Mouse (Mus musculus) embryonic facial prominence, embryonic 14.5 days (tissue): ENCODE results near the gene Sec14l1. TPM values are rescaled to one million over a fixed set of nuclear protein-coding genes. Genes with fewer than 3 reads are reported as not detected.

Experiments used
- ATAC-seq: fragments of 200-750 bp; cut with Nextera tagmentation; 2 replicates; pipeline ENCODE4 v1.8.0; 2017; ENCODE audit warnings: low read depth, moderate number of reproducible peaks, moderate TSS enrichment
- DNase-seq: peaks from one replicate; pipeline ENCODE4 v3.0.0-alpha.2; 2015; ENCODE audit warnings: low spot score
- H3K27ac ChIP-seq: fragments of 300-500 bp; sonication (generic); replicated peaks from 2 replicates; pipeline ENCODE4 v1.5.1; 2014; ENCODE audit warnings: low read depth, mild to moderate bottlenecking, low read length, moderate library complexity
- H3K27me3 ChIP-seq: fragments of 300-500 bp; sonication (generic); replicated peaks from 2 replicates; pipeline ENCODE4 v1.6.1; 2014; ENCODE audit warnings: low read length; ENCODE audit not compliant: control insufficient read depth, insufficient read depth
- H3K36me3 ChIP-seq: fragments of 300-500 bp; sonication (generic); 2 replicates; pipeline ENCODE4 v1.6.1; 2014; ENCODE audit warnings: low read length, mixed read lengths; ENCODE audit not compliant: control insufficient read depth, insufficient read depth
- H3K4me1 ChIP-seq: fragments of 300-500 bp; sonication (generic); 2 replicates; pipeline ENCODE4 v1.6.1; 2014; ENCODE audit warnings: antibody characterized with exemption, low read length; ENCODE audit not compliant: control insufficient read depth, insufficient read depth
- H3K4me2 ChIP-seq: fragments of 300-500 bp; sonication (generic); 2 replicates; pipeline ENCODE4 v1.6.1; 2014; ENCODE audit warnings: low read depth, mild to moderate bottlenecking, low read length, moderate library complexity, mixed read lengths
- H3K4me3 ChIP-seq: fragments of 300-500 bp; sonication (generic); 2 replicates; pipeline ENCODE4 v1.5.1; 2014; ENCODE audit warnings: low read depth, mild to moderate bottlenecking, low read length
- H3K9ac ChIP-seq: fragments of 300-500 bp; sonication (generic); 2 replicates; pipeline ENCODE4 v1.6.1; 2014; ENCODE audit warnings: low read depth, mild to moderate bottlenecking, low read length, moderate library complexity, mixed read lengths
- H3K9me3 ChIP-seq: fragments of 300-500 bp; sonication (generic); 2 replicates; pipeline ENCODE4 v1.6.1; 2016; ENCODE audit warnings: low read length; ENCODE audit not compliant: control insufficient read depth
- WGBS: fragments of 180-500 bp; shearing (Covaris S2); extraction: QIAGEN DNeasy Blood & Tissue Kit; methylation state at CpG from one replicate; pipeline ENCODE4 v1.1.7; 2014; 5-methylcytosine and 5-hydroxymethylcytosine counted together
- polyA plus RNA-seq: library from polyadenylated mRNA; unstranded; fragments of >200 nt; fragmentation: Nextera tagmentation; extraction: Ambion mirVana; gene quantifications from 2 replicates; pipeline ENCODE4 v1.2.1, GENCODE M21; 2014

Gene Sec14l1
- polyA plus RNA-seq, 1 experiment from 2014 or later, result 45.4 TPM

DNA sequence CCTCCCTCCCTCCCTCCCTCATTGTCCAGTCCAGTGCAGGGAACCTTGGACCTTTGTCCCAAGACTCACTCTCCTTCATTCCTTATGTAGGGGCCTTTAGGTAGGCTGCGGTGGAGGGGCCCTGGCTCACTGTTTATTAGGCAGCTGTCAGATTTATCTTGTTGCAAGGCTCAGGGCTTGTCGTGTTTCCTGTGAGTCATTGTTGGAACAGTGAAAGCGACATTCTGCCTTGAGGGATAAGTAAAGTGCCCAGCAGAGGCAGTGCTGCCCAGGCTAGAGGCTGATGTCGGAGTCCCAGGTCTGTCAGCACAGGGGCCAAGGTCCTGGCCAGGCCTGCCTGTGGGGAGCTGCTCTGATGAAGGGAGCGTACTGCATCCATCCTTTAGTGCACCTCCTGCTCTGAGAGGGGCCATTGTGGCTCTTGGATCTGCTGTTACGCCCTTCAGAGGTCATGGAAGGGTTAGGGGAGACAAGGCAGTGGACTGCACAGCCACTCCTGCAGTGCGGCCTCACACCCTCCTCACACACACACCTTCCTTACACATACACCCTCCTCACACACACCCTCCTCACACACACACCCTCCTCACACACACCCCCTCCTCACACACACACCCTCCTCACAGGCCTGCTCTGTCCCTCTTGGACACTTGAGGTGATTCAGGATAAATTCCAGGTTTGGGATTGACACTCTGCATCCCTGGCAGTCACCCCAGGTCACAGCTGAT, 39.3 kb downstream of the Sec14l1 start:
- no peaks in the 10 kb centered on the region for H3K27me3 ChIP-seq
- ATAC-seq (no peak), DNase-seq (no peak)
- H3K9me3 ChIP-seq, result no peaks in the 10 kb centered on the region
- no peak overlapping the region for H3K4me2 ChIP-seq
- H3K9ac ChIP-seq, result no peak overlapping the region
- no peak overlapping the region for H3K27ac ChIP-seq
- no peak overlapping the region for H3K4me3 ChIP-seq
- WGBS, result 73% methylated on average over 7 of the region's 7 CpGs
- 0 out of 2 replicates have a peak, but pooled peaks cover 3% of the 10 kb centered on the region for H3K4me1 ChIP-seq
- H3K36me3 ChIP-seq, result peaks cover 87% of the 10 kb centered on the region

DNA sequence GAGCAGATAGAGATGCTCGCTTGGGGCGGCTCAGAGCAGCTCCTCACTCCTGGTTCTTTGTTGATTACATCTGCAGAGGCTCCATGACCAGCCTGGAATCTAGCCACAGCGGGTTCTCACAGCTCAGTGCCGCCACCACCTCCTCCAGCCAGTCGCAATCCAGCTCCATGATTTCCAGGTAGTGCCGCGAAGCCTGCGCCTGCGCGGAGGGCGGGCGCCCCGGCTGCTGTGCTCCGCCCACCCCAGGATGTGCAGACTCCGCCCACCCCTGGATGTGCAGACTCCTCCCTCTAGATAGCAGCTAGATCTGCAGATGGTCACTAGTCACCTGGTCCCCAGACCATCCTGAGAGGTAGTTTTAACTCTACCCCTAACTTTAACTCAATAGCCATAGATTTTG, 41.8 kb downstream of the Sec14l1 start:
- no peak for ATAC-seq
- Histone ChIP-seq H3K27me3 (no peaks in the 10 kb centered on the region), H3K36me3 (peaks cover 76% of the 10 kb centered on the region), H3K27ac (no peak overlapping the region), H3K4me2 (no peak overlapping the region), H3K4me1 (0 out of 2 replicates have a peak, but pooled peaks cover 3% of the 10 kb centered on the region), H3K4me3 (no peak overlapping the region), H3K9me3 (no peaks in the 10 kb centered on the region), H3K9ac (no peak overlapping the region)
- DNase-seq, result peak; percentile 59
- 37% methylated on average over 10 of the region's 15 CpGs for WGBS

DNA sequence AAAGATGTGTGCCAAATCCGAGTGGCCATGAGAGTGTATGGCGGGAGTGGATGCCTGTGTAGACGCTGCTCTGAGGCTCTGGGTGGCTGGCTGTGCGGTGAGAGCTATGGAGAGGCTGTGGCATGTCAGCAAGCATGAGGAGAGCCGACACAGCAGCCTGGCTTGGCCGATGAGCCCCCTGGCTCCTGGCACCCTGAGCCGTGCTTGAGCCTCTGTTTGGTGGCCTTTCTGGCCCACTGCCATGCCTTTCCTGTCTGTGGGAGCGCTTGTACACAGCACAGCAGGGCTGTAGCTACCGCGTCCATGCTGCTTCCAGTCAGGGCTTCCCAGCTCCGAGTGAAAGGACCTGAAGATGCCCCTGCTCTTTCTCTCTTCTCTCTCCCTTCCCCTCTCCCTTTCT, 43.4 kb downstream of the Sec14l1 start:
- H3K4me3 ChIP-seq, result no peak overlapping the region
- peak; percentile 6; the same call in 1 of the 2 replicates for ATAC-seq
- 0 out of 2 replicates have a peak, but pooled peaks cover 3% of the 10 kb centered on the region for H3K4me1 ChIP-seq
- no peak overlapping the region for H3K4me2 ChIP-seq
- peaks cover 68% of the 10 kb centered on the region for H3K36me3 ChIP-seq
- no peak overlapping the region for H3K9ac ChIP-seq
- no peaks in the 10 kb centered on the region for H3K27me3 ChIP-seq
- 76% methylated on average over 10 of the region's 11 CpGs for WGBS
- no peaks in the 10 kb centered on the region for H3K9me3 ChIP-seq
- no peak for DNase-seq
- H3K27ac ChIP-seq, result no peak overlapping the region

DNA sequence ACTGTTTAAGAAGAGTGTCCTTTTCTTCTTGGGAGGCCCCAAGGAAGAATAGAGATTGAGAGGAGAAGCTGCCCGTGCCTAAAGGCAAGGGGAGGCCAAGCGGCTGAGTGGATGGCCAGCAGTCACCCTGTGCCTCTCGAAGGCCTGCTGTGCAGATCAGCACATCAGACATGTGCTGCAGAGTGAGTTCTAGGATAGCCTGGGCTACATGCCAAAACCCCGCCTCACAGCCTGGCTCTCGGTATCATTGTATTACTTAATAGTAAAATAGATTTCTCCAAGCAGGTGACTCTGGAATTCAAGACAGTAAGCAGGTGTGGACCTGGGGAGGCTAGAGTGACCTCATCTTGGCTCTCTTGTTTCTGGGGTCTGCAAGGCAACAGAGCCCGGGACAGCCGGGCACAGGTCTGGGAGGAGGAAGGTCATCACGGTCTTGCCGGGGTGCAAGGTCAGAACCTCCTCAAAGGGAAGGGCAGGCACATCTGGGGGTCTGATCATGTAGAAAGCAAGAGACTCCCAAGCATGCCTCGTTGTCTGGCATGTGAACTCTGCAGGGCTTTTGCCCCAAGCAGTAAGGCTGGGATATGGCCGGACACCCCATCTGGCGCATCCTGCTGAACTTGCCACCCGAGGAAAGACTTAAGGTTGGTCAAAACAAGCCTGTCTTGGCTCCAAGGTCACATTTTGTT, 44.4 kb downstream of the Sec14l1 start:
- Histone ChIP-seq H3K27me3 (no peaks in the 10 kb centered on the region), H3K9me3 (0 out of 2 replicates have a peak, but pooled peaks cover 3% of the 10 kb centered on the region), H3K4me1 (no peaks in the 10 kb centered on the region), H3K27ac (no peak overlapping the region), H3K4me3 (no peak overlapping the region), H3K4me2 (no peak overlapping the region), H3K36me3 (peaks cover 61% of the 10 kb centered on the region), H3K9ac (no peak overlapping the region)
- ATAC-seq (no peak), DNase-seq (peak; percentile 43)
- 73% methylated on average over 13 of the region's 13 CpGs for WGBS

DNA sequence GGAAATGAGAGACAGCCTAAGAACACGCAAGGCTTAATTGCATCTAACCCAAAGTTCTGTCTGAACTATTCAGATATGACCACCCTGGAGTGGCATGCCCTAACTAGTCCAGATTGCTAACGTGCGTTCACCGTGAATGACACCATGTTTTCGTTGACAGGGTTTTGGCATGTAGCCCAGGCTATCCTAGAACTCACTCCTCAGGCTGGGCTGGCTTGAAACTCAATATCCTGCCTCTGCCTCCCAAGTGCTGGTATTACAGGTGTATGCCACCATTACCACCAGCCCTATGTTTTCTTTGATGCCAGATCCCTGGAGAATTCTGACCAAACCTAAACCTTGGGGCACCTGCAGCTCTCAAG, 45.0 kb downstream of the Sec14l1 start:
- H3K36me3 ChIP-seq, result peaks cover 55% of the 10 kb centered on the region

DNA sequence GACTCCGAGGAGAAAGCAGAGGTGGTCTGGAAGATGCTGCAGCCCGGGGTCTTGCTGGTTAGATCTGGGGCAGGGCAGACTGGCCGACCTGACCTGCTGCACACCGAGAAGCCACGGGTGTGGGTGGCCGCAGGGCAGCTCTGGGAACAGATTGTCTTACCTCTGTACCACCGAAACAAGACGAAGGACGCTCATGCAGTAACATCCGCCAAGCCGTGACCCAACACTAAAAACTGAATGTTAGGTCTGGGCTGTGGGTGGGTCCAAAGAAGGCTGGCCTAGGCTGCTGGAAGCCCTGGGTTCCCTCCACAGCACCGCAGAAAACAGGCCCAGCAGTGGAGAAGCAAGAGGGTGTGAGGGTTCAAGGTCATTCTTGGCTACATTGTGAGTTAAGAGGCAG, 45.8 kb downstream of the Sec14l1 start:
- Histone ChIP-seq H3K27me3 (no peaks in the 10 kb centered on the region), H3K36me3 (peaks cover 47% of the 10 kb centered on the region), H3K9me3 (0 out of 2 replicates have a peak, but pooled peaks cover 3% of the 10 kb centered on the region), H3K4me2 (no peak overlapping the region), H3K4me1 (no peaks in the 10 kb centered on the region), H3K9ac (no peak overlapping the region), H3K27ac (no peak overlapping the region), H3K4me3 (no peak overlapping the region)
- ATAC-seq (no peak), DNase-seq (no peak)
- 95% methylated on average over 12 of the region's 12 CpGs for WGBS

More for the DNA sequence above, 45.0 kb downstream of the Sec14l1 start:
- no peak overlapping the region for H3K9ac ChIP-seq
- H3K27me3 ChIP-seq, result no peaks in the 10 kb centered on the region
- no peak for ATAC-seq
- H3K9me3 ChIP-seq, result 0 out of 2 replicates have a peak, but pooled peaks cover 3% of the 10 kb centered on the region
- no peaks in the 10 kb centered on the region for H3K4me1 ChIP-seq
- DNase-seq, result peak; percentile 64
- no peak overlapping the region for H3K27ac ChIP-seq
- H3K4me2 ChIP-seq, result no peak overlapping the region
- WGBS, result 45% methylated on average over 5 of the region's 5 CpGs
- H3K4me3 ChIP-seq, result no peak overlapping the region

DNA sequence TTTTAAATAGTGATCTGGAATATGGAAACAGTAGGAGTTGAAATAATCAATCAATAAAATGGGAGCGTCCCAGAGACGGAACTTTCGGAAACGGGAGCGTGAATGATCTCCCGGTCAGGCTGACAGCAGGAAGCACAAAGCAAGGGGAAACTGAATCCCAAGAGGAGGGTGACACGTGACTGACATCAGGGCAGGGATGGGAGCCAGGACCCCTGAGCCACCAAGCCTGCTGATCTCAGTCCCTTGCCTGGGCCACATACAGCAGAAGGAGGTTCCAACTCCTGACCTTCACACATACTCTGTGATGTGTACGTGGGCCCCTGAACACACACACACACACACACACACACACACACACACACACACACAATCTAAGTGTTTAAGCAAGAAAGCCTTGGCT, 46.6 kb downstream of the Sec14l1 start:
- H3K4me2 ChIP-seq, result no peak overlapping the region
- WGBS, result 75% methylated on average over 8 of the region's 8 CpGs
- H3K27ac ChIP-seq, result no peak overlapping the region
- no peak for DNase-seq
- peaks cover 40% of the 10 kb centered on the region for H3K36me3 ChIP-seq
- 0 out of 2 replicates have a peak, but pooled peaks cover 3% of the 10 kb centered on the region for H3K9me3 ChIP-seq
- no peak overlapping the region for H3K4me3 ChIP-seq
- ATAC-seq, result no peak
- no peaks in the 10 kb centered on the region for H3K4me1 ChIP-seq
- H3K9ac ChIP-seq, result no peak overlapping the region
- H3K27me3 ChIP-seq, result no peaks in the 10 kb centered on the region

DNA sequence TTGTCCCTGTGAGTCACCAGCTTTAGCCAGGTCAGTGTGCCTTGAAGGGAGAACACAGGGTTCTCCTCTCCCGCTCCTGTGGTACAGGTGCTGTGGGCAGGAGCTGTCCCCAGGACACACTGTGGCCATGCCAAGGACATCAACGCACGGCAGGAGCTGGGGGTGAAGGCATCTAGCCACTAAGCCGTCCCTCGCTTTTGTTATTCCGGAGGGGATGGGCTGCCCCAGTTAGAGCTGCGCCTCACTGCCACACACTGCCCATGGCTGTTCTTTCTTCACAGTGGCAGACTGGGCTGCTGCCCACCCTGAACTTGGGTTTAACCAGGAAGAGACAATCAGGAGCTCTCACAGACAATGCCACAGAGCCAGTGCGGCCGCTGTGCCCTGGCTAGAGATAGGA, 48.1 kb downstream of the Sec14l1 start:
- Histone ChIP-seq H3K9ac (no peak overlapping the region), H3K27me3 (no peaks in the 10 kb centered on the region), H3K4me3 (no peak overlapping the region), H3K9me3 (0 out of 2 replicates have a peak, but pooled peaks cover 3% of the 10 kb centered on the region), H3K36me3 (peaks cover 25% of the 10 kb centered on the region), H3K27ac (no peak overlapping the region), H3K4me1 (no peaks in the 10 kb centered on the region), H3K4me2 (no peak overlapping the region)
- DNase-seq, result no peak
- WGBS, result 80% methylated on average over 9 of the region's 9 CpGs
- ATAC-seq, result no peak
